Mouse (Mus musculus): ENCODE measurements around the gene Gtf2f2. TPM values are rescaled to one million over a fixed set of nuclear protein-coding genes. Genes with fewer than 3 reads are reported as not detected.
"Not testable (repeated sequence)": the region's sequence is repeated elsewhere in the genome, so short reads cannot be mapped to it uniquely, and the experiment has no call there.

Gtf2f2 gene
- total RNA-seq, 2 experiments from 2014 or later, result 21.8 to 24.8 TPM

GRCm38 (mm10) chr14:75912665-75913064 lies 98.0 kb downstream of the Gtf2f2 start:
- no peak for DNase-seq

- DNase-seq, result no peak
Observed at GRCm38 (mm10) chr14:75911968-75912367, 98.7 kb downstream of the Gtf2f2 start.

- DNase-seq, result no peak
Observed at GRCm38 (mm10) chr14:75906931-75907330, 103.7 kb downstream of the Gtf2f2 start.

- no peak for DNase-seq
Observed at GRCm38 (mm10) chr14:75904972-75905371, 105.7 kb downstream of the Gtf2f2 start.

- no peak for DNase-seq
Observed at GRCm38 (mm10) chr14:75903131-75903530, 107.5 kb downstream of the Gtf2f2 start.

- no peak for DNase-seq
Observed at GRCm38 (mm10) chr14:75902013-75902412, 108.7 kb downstream of the Gtf2f2 start.

- DNase-seq, result no peak
Observed at GRCm38 (mm10) chr14:75900793-75901499, 109.7 kb downstream of the Gtf2f2 start.

- DNase-seq, result peak; percentile 91
Observed at GRCm38 (mm10) chr14:75899566-75899965, 111.1 kb downstream of the Gtf2f2 start.

- no peak for DNase-seq
Observed at GRCm38 (mm10) chr14:75892118-75892517, 118.5 kb downstream of the Gtf2f2 start.

- DNase-seq, result no peak
Observed at GRCm38 (mm10) chr14:75883873-75884272, 126.8 kb downstream of the Gtf2f2 start.

- no peak for DNase-seq
Observed at GRCm38 (mm10) chr14:75883330-75883729, 127.3 kb downstream of the Gtf2f2 start.

GRCm38 (mm10) chr14:75881856-75882255 lies 128.8 kb downstream of the Gtf2f2 start:
- no peak for DNase-seq

GRCm38 (mm10) chr14:75878980-75879379 lies 131.7 kb downstream of the Gtf2f2 start:
- DNase-seq, result no peak

- DNase-seq, result no peak
Observed at GRCm38 (mm10) chr14:75877297-75877696, 133.4 kb downstream of the Gtf2f2 start.

GRCm38 (mm10) chr14:75876320-75877043 lies 134.2 kb downstream of the Gtf2f2 start:
- DNase-seq, result peak; percentile 80

- peak; percentile 63 for DNase-seq
Observed at GRCm38 (mm10) chr14:75873612-75874011, 137.1 kb downstream of the Gtf2f2 start.

- DNase-seq, result no peak
Observed at GRCm38 (mm10) chr14:75871750-75872149, 138.9 kb downstream of the Gtf2f2 start.

- no peak for DNase-seq
Observed at GRCm38 (mm10) chr14:75871111-75871510, 139.6 kb downstream of the Gtf2f2 start.

- peak; percentile 52 for DNase-seq
Observed at GRCm38 (mm10) chr14:75870631-75871030, 140.0 kb downstream of the Gtf2f2 start.

GRCm38 (mm10) chr14:75869769-75870363 lies 140.8 kb downstream of the Gtf2f2 start:
- DNase-seq, result no peak

GRCm38 (mm10) chr14:75868028-75868427 lies 142.6 kb downstream of the Gtf2f2 start:
- DNase-seq, result not testable (repeated sequence)

- DNase-seq, result no peak
Observed at GRCm38 (mm10) chr14:75866706-75867333, 143.8 kb downstream of the Gtf2f2 start.

All from adrenal gland, postnatal 10 days (tissue).